Mouse (Mus musculus) heart, adult 9 months (tissue): ENCODE measurements around the gene Bckdha.
A peak's percentile ranks its signal among the peaks of the same experiment; 100 is the strongest.

Source experiments
- DNase-seq, 2 experiments: peaks; one replicate each; pipeline ENCODE4 v3.0.0; 2022; ENCODE audit warnings: low spot score in 2 of 2

Gene Bckdha

GRCm38 (mm10) chr7:25658657-25659472 is at the start of gene Bckdha, which contains the start of gene Exosc5:
TSS of gene Bckdha (minus strand) at chr7:25658981.
TSS of gene Exosc5 (plus strand) at chr7:25659164.
- DNase-seq, result peak; percentile 100

- DNase-seq, result peak; percentile 75 to 87
Observed at GRCm38 (mm10) chr7:25707581-25708292, 49.0 kb upstream of the Bckdha start.

- DNase-seq, result peak in 1 of 2 experiments; percentile 64
Observed at GRCm38 (mm10) chr7:25706578-25707170, 47.9 kb upstream of the Bckdha start.

GRCm38 (mm10) chr7:25705801-25706251 is 47.0 kb upstream of the Bckdha start:
- DNase-seq, result peak; percentile 68 to 69

GRCm38 (mm10) chr7:25704716-25705364 is 46.1 kb upstream of the Bckdha start:
- no peak for DNase-seq

GRCm38 (mm10) chr7:25703793-25704494 is 45.2 kb upstream of the Bckdha start:
- DNase-seq, result peak in 1 of 2 experiments; percentile 53

GRCm38 (mm10) chr7:25702350-25702749 is 43.6 kb upstream of the Bckdha start:
- DNase-seq, result no peak

GRCm38 (mm10) chr7:25700732-25701131 is 42.0 kb upstream of the Bckdha start:
- no peak for DNase-seq

- no peak for DNase-seq
Observed at GRCm38 (mm10) chr7:25699851-25700250, 41.1 kb upstream of the Bckdha start.

GRCm38 (mm10) chr7:25694104-25694503 is 35.3 kb upstream of the Bckdha start:
- no peak for DNase-seq

- no peak for DNase-seq
Observed at GRCm38 (mm10) chr7:25690051-25690450, 31.3 kb upstream of the Bckdha start.

GRCm38 (mm10) chr7:25689603-25690021 is 30.8 kb upstream of the Bckdha start:
- DNase-seq, result no peak

- peak; percentile 86 to 91 for DNase-seq
Observed at GRCm38 (mm10) chr7:25688810-25689586, 30.2 kb upstream of the Bckdha start.

GRCm38 (mm10) chr7:25687811-25688401 is 29.1 kb upstream of the Bckdha start:
- DNase-seq, result peak in 1 of 2 experiments; percentile 68

GRCm38 (mm10) chr7:25686680-25687531 is 28.1 kb upstream of the Bckdha start, which contains the start of gene Tgfb1:
TSS of gene Tgfb1 (plus strand) at chr7:25687002.
- DNase-seq, result peak; percentile 81 to 83

- DNase-seq, result no peak
Observed at GRCm38 (mm10) chr7:25685926-25686470, 27.2 kb upstream of the Bckdha start.

GRCm38 (mm10) chr7:25684659-25685058 is 25.9 kb upstream of the Bckdha start:
- DNase-seq, result no peak

GRCm38 (mm10) chr7:25683474-25684180 is 24.8 kb upstream of the Bckdha start:
- DNase-seq, result peak in 1 of 2 experiments; percentile 58
